Mouse (Mus musculus) gastrocnemius, postnatal 36 days (tissue): ENCODE data around the gene 1700057G04Rik. TPM values are rescaled to one million over a fixed set of nuclear protein-coding genes. Genes with fewer than 3 reads are reported as not detected.
A peak's percentile ranks its signal among the peaks of the same experiment; 100 is the strongest.
"Not testable (repeated sequence)": the region's sequence is repeated elsewhere in the genome, so short reads cannot be mapped to it uniquely, and the experiment has no call there.

Experiments
- DNase-seq, 2 experiments: peaks; one replicate each; pipeline ENCODE4 v3.0.0; 2022
- intact Hi-C: fragments of 180-260 bp; cut with DNase I; formaldehyde crosslinking; loops from one replicate; pipeline ENCODE4 v1.15.1; 2025
- total RNA-seq, 2 experiments: library from RNA; stranded (reverse); gene quantifications; 2 replicates each; pipeline ENCODE4 v1.2.3; 2021

The 1700057G04Rik gene
- total RNA-seq, 2 experiments from 2014 or later, result not detected

GRCm38 (mm10) chr9:92301213-92301612 is 8.0 kb upstream of the 1700057G04Rik start:
- no peak for DNase-seq
- intact Hi-C loops, result no loop called here

DNA sequence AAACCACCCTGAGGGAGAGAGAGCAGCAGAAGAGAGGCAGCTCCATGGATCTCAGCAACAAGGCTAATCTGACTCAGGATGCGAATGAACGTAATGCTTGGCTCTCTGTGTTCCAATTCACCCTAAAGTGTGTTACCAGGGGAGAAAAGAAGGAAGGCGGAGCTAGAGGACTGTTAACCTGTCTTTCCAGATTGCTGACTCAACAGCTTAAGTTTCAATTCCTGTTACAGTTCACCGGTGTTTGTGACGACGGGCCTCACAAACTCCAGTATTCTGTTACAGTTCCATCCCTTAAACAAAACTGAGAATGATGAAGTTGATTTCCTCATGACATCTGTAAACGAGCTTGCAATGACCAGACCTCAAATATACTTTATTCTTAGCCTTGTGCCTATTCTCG is 4.1 kb upstream of the 1700057G04Rik start:
- intact Hi-C loops, result no loop called here

GRCm38 (mm10) chr9:92305620-92306220 is 3.5 kb upstream of the 1700057G04Rik start:
- no peak for DNase-seq
- intact Hi-C loops, result no loop called here

More for the DNA sequence above, 4.1 kb upstream of the 1700057G04Rik start:
- no peak for DNase-seq

DNA sequence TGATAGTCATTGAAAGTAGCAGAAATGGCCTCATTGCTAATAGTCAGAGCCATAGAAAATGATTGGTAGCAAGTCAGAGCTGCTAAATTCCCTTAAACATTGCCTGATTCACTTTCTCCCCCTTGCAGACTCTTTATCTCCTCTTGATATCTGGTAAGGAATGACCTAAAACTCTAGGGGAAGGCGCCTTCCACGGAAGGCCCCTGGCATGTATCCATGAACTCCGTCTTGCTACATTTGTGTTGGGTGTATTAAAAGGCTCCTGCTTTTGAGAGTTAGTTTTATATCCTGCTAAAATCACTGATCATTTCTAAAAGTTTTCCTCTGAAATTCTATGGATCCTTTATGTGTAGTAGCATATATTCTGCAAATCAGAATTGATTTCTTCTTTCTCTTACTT is 7.6 kb downstream of the 1700057G04Rik start:
- no peak for DNase-seq
- intact Hi-C loops, result no loop called here

DNA sequence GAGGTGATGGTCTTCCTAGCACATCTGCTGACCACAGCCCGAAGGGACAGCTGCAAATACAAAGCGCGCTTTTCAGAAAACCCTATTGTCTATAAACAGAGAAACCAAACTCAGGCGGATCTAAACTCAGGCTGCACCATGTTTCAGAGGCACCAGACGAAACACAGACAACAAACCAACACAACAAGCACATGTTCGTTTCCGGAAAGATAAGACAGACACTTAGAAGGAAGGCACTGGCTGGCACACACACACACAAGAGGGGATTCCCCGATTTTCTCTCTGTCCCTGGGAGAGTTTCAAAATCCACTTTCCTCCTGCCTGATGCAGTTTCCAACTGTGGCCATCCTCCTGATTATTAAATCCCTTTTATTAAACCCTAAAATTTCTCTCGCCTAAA is 16.8 kb downstream of the 1700057G04Rik start:
- intact Hi-C loops, DNase-seq: not testable (repeated sequence)

DNA sequence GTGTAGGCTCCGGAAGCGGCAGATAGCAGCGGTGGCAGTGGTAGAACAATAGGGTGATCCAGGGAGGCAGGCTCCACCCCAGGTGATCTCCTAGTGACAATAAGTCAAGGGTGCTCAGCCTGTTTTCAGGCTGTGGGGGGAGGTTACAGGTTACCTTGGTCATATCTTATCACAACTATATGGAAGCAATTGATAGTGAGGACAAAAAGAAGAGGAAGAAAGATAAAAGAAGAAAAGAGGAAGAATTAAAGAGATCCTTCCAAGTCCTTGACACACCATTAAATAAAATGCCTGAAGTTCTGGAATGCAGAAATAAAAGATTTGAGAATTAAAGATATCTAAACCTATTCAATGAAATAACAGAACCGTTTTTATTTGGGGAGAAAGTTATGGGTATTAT is 17.6 kb downstream of the 1700057G04Rik start:
- intact Hi-C loops, result no loop called here
- DNase-seq, result no peak

DNA sequence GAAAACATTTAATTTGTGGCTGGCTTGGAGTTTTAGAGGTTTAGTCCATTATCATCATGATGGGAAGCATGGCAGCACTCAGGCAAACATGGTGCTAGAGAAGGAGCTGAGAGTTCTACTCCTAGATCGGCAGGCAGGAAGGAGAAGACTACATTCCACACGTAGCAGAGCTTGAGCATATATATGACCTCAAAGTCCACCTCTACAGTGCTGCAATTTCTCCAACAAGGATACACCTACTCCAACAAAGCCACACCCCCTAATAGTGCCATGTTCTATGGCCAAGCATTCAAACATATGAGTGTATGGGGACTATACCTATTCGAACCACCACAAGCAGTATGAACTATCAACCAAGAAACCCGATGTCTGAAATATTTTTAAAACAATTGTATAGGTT is 22.2 kb downstream of the 1700057G04Rik start:
- no peak for DNase-seq
- intact Hi-C loops, result no loop called here

- intact Hi-C loops, result no loop called here
Observed at GRCm38 (mm10) chr9:92334845-92335244, 25.7 kb downstream of the 1700057G04Rik start.

DNA sequence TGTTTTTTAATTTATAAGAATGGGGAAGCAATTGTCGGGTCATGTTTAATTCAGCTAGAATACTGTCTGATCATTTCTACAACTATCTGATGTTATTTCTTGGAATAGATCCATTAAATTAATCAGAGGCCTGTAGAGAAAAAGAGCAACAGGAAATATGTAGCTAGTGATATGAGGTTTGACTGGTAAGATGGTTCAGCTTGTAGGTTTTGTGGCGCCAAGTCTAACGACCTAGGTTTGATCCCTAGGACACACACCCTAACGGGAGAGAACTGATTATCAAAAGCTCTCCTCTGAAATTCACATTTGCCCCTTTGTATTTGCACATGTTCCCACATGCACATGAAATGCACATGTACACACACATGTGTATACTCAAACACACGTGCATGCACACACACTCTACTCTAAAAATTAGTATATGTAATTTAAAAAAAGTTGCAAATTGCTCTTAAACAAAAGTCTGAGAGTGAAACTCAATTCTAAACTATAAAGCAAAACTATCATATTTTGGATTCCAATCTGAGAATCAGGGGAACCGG is 26.2 kb downstream of the 1700057G04Rik start:
- intact Hi-C loops, result no loop called here
- DNase-seq, result no peak

More at GRCm38 (mm10) chr9:92334845-92335244, 25.7 kb downstream of the 1700057G04Rik start:
- DNase-seq, result no peak

GRCm38 (mm10) chr9:92337063-92337462 is 27.9 kb downstream of the 1700057G04Rik start:
- intact Hi-C loops, result no loop called here

GRCm38 (mm10) chr9:92337661-92338060 is 28.5 kb downstream of the 1700057G04Rik start:
- DNase-seq, result no peak
- intact Hi-C loops, result no loop called here

More at GRCm38 (mm10) chr9:92337063-92337462, 27.9 kb downstream of the 1700057G04Rik start:
- no peak for DNase-seq

DNA sequence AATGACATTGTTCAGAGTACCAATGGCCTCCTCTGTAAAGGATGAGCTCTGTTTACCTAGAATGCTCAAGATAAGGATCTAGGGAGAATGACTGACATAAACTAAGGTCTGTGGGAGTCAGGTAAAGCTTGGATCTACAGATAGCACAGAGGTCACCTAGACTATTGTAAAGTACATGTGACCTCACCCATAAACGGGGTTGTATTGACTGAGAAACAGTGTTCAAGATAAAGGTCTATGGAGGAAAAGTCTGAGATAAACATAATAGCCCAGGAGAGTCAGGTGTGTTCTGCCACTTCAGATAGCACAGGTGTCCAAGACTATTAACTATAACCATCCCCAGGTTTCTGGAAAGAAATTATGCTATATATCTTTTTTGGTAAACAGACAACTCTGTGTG is 29.8 kb downstream of the 1700057G04Rik start:
- DNase-seq, result no peak
- intact Hi-C loops, result no loop called here

- intact Hi-C loops, result no loop called here
- DNase-seq, result no peak
Observed at GRCm38 (mm10) chr9:92351924-92352323, 42.7 kb downstream of the 1700057G04Rik start.

GRCm38 (mm10) chr9:92353306-92353705 is 44.1 kb downstream of the 1700057G04Rik start:
- intact Hi-C loops, result no loop called here

DNA sequence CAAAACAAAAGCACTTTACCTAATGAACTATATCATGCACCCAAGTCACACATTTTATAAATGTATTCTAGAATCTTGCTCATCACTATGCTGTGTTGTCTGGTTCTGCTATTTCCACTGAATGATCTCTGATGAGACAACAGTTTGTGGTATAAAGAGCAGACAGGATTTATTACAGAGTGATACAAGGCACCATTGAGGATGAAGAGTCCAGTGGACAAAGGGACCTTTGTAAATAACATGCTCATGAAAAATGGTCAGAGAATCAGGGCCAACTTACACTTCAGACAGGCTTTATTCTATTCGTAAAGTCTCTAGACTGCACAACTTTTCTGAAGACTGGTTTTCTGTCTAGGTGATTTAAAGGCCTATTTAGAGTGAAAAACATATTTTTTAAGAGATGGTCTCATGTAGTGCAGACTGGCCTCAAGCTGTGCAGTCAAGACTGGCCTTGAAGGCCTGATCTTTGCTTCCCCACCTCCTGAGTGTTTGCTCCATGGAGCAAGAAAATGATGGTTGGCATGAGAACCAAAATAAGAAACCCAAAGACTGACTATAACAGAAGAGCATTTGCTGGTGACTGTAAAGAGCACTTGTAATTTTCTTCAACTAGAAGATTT is 51.6 kb downstream of the 1700057G04Rik start:
- intact Hi-C loops, result no loop called here
- DNase-seq, result no peak

More at GRCm38 (mm10) chr9:92353306-92353705, 44.1 kb downstream of the 1700057G04Rik start:
- no peak for DNase-seq

DNA sequence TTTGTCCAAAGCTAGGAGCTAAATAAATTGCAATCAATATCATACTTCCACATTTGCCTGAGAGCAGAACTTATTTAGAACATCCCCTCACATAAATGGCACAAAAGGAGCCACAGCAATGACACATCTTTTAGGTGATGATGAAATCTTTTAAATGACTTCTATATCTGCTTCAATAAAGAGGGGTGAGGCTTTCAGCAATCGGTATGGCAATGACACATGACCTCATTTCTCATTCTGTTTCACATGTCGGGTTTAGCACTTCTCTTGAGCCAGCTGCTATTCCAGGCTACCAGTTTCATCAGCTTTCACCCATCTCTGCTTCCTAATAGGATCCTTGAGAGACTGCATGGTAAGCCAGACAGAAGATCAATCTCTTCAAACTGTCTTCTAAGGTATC is 54.3 kb downstream of the 1700057G04Rik start:
- intact Hi-C loops, result no loop called here
- no peak for DNase-seq

DNA sequence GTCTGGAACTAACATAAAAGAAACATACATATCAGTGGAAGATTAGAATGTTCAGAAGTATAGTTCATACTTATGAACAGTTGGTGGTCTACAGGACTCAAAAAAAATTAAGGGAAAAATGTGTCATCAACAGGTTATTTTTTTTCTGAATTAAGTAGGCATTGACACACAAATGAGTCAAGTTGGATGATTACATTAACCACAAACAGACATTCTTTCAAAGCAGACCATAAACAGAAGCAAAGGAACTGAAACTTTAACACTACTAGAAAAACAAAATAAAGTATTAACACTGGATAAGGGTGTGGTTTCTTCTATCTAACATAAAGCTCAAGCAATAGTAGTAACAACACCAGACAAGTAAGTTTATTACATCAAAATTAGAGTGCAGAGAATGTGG is 59.7 kb downstream of the 1700057G04Rik start:
- DNase-seq, result no peak
- intact Hi-C loops, result no loop called here

DNA sequence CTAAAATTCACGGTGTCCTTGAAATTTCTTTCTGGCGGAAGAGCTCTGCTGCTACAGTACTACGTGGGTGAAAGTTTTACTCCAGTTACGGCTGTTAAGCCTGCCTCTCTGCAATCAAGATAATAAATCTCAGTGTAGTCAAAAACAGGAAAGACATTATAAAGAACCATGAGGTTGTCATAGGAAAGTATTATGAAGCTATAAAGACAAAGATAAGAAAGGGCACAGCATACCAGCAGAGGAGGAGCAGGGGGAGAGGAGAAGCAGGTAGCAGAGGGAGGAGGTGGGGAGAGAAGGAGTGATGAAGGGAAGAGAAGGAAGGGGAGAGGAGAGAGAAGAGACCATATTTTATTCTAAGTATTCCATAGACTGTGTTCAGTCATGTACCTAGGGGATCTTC is 64.7 kb downstream of the 1700057G04Rik start:
- intact Hi-C loops, result no loop called here

DNA sequence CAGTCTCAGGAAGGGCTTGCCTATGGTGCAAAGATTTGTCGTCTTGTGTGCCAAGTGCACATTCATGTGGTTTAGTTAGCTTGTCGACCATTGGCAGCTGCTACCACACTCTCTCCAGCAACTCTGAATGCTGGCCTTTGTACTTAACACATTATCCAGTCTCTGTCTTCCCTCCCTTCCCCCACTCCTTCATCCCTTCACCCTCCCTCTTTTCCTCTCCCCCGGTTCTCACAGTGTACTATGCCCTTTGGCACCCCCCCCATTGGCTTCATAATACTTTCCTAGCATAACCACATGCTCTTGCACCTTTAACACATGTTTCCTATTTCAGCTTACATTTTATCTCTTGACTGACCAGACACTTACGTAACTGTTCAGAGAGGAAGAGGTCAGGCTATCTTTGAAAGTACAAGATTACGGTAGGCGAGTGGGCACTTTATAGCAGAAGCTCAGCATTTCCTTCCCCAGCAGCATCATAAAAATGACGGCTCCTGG is 65.6 kb downstream of the 1700057G04Rik start:
- no peak for DNase-seq
- intact Hi-C loops, result no loop called here

More for the DNA sequence above, 64.7 kb downstream of the 1700057G04Rik start:
- DNase-seq, result no peak

GRCm38 (mm10) chr9:92375378-92375777 is 66.2 kb downstream of the 1700057G04Rik start:
- intact Hi-C loops, result no loop called here
- no peak for DNase-seq

GRCm38 (mm10) chr9:92377967-92378366 is 68.8 kb downstream of the 1700057G04Rik start:
- intact Hi-C loops, result no loop called here
- DNase-seq, result peak in 1 of 2 experiments; percentile 7

DNA sequence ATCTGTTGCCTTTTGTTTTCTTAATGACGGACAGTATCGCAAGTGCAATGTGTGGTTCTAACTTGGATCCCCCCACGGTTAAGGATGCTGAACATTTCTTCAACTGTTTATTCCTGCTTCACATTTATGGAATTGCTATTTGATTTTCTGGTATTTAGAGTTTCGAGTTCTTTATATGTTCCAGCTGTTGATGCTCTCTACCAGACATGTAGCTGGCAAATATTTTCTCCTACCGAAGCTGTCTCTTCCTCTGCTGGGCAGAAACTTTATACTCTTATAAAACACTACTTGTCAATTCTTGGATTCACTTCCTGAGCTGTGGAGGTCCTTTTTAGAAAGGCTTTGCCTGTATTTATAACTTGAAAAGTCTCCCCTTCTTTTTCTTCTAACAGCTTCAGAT is 70.1 kb downstream of the 1700057G04Rik start:
- no peak for DNase-seq
- intact Hi-C loops, result no loop called here
